Mouse (Mus musculus): Measurements from ENCODE around the gene Tor3a. TPM values are rescaled to one million over a fixed set of nuclear protein-coding genes. Genes with fewer than 3 reads are reported as not detected.
A peak's percentile ranks its signal among the peaks of the same experiment; 100 is the strongest.

Tor3a gene
- 4.8 and 5.1 TPM in 2 replicates for polyA plus RNA-seq (2015; fragmentation: Nextera tagmentation; extraction: Ambion mirVana)

DNA sequence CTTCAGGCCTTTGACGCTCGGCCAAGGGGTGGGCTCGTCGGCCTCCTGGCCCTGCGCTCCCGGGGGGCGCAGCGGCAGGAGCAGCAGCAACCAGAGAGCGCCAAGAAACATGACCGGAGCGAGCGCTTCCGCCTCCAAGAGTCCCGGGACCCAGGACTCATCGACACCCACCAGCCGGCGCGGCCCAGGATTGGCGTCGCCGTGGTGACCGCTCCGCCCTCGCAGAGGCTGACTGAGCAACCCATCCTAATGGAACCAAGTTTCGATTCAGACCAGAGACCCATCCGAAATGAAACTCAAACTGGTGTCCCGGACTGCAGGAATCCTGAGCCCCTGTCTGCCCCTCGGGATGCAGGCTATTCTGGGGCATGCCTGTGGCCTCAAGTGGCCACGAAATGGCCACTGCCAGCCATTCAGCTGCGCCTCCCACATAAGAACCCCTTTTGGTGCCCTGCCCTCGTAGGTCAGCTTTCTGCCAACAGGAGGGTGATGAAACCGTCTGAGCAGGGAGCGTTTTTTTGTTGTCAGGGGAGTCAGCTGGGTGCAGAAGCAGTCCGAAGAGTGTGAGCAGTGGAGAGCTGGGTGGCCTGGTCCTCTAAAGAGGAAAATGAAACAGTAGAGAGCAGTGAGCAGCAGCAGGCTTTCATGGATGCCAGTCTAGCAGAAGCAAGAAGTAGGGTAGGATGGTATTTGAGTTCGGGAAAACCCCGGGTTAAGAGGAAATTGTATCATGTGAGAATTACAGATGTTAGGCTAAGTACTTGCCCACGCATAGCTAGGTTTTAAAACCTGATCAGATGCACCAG, at the start of gene Tor3a:
Gene Tor3a (minus strand): TSS at position 162 of the 806 bp plus-strand sequence.
- H3K9ac ChIP-seq, result peak within 1 kb of the TSS; percentile 78
- 0 out of 2 replicates have a peak, but pooled peaks cover 5% of the 10 kb centered on the region for H3K36me3 ChIP-seq
- 8% methylated on average over 37 of the region's 37 CpGs for WGBS
- H3K4me3 ChIP-seq, result peak within 1 kb of the TSS; percentile 81
- H3K9me3 ChIP-seq, result no peaks in the 10 kb centered on the region
- H3K27me3 ChIP-seq (replicated peaks), result no peaks in the 10 kb centered on the region
- H3K27ac ChIP-seq (replicated peaks), result peak within 1 kb of the TSS; percentile 32; the same call in 1 of the 2 replicates
- peaks cover 21% of the 10 kb centered on the region for H3K4me1 ChIP-seq
- H3K4me2 ChIP-seq, result peak within 1 kb of the TSS; percentile 100
- peak; percentile 66; the same call in 1 of the 2 replicates for ATAC-seq (ENCODE audit: extremely low read depth, insufficient number of reproducible peaks, low FRiP score, low TSS enrichment)

DNA sequence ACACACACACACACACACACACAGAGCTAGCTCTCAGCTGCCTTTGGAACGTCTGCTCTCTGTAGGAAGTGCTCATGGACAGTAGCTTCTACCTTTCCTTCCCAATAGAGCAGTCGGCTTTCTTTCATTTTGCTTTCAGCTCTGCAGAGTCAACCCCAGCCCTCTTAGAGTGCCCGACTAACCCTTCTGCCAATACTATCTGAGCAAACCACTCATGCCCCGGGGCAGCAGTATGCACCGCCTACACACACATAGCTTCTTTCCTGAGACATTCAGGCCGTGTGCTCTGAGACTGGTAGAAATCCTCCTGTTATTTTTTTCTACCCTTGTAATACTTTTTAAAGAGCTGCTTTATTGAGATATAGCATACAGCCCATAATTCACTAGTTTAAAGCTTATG, 47.9 kb upstream of the Tor3a start:
- WGBS, result 57% methylated on average over 6 of the region's 6 CpGs
- H3K27me3 ChIP-seq (replicated peaks), result peaks cover 14% of the 10 kb centered on the region; the same call in 1 of the 2 replicates
- no peak for ATAC-seq (ENCODE audit: extremely low read depth, insufficient number of reproducible peaks, low FRiP score, low TSS enrichment)

DNA sequence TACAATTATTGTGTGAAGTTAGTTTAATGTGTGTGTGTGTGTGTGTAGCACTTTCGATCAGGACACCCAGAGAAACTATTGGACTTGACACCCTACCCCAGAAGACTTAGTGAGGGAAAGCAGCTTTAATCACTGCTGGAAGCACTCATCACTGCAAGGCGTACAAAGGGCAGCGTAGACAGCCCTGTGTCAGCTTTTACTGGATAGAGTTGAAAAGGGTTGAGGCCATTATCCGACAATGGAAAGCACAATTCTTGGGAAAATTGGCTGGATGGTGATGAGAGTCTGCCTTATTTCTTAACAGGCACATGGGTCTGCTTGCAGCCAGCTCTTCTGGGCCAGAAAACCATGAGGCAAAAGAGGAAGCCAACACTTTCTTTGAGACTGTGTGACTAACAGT, 45.9 kb upstream of the Tor3a start:
- no peak overlapping the region for H3K4me3 ChIP-seq
- peak overlapping the region; percentile 85 for H3K4me2 ChIP-seq
- no peak overlapping the region for H3K9ac ChIP-seq
- H3K27ac ChIP-seq (replicated peaks), result no peak overlapping the region
- peaks cover 14% of the 10 kb centered on the region; the same call in 1 of the 2 replicates for H3K27me3 ChIP-seq (replicated peaks)
- no peak for ATAC-seq (ENCODE audit: extremely low read depth, insufficient number of reproducible peaks, low FRiP score, low TSS enrichment)
- peaks cover 30% of the 10 kb centered on the region for H3K4me1 ChIP-seq
- 62% methylated on average over 4 of the region's 4 CpGs for WGBS
- H3K36me3 ChIP-seq, result no peaks in the 10 kb centered on the region
- H3K9me3 ChIP-seq, result no peaks in the 10 kb centered on the region

More for the DNA sequence above, 47.9 kb upstream of the Tor3a start:
- Histone ChIP-seq H3K4me1 (peaks cover 17% of the 10 kb centered on the region), H3K4me3 (no peak overlapping the region), H3K4me2 (no peak overlapping the region), H3K9me3 (no peaks in the 10 kb centered on the region), H3K27ac (replicated peaks) (no peak overlapping the region), H3K9ac (no peak overlapping the region), H3K36me3 (no peaks in the 10 kb centered on the region)

DNA sequence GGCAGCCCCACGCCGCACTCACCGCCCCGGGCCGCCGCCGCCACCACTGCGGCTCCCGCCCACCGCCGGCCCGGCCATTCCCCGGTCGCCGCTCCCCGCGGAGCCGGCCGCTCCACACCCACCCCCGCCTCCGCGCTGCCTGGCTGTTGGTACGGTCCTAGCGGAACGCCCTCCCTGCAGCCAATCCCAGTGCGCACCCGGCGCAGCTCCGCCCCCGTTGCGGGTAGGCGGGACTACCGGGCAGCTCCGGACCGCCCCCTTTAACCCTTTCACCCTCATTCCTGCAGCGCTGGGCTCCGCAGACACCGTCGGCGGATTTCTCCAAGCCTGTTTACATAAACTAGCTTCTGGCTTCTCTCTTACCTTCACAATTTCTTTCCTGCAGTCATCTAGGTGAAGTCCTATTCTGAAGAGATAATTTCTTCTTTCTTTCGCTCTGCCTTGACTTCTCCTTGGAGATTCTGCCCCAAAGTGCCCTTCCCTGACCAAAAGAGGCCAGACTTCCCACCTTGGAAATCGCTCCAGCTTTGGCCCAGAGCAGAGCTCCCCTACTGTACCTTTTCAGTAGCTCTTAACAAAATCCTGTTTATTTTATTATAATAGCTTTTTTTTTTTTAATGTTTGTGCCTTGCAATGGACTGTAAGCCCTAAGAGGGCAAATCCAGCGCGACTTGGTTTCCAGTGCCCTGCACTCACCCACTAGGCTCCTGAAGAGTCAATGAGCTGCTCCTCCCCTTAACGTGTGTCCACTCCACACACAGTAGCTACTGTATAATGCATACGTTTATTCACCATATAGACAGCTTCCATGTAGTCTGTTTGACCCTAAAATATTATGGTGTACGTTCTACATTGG, 45.0 kb upstream of the Tor3a start, which contains the start of gene Fam20b:
Gene Fam20b (minus strand): TSS at position 137 of the 856 bp plus-strand sequence.
- H3K4me1 ChIP-seq, result peaks cover 30% of the 10 kb centered on the region
- H3K9ac ChIP-seq, result peak within 1 kb of the TSS; percentile 95
- under 1% methylated on average over 45 of the region's 47 CpGs for WGBS
- H3K27ac ChIP-seq (replicated peaks), result peak within 1 kb of the TSS; percentile 94
- peaks cover 14% of the 10 kb centered on the region; the same call in 1 of the 2 replicates for H3K27me3 ChIP-seq (replicated peaks)
- peak within 1 kb of the TSS; percentile 85 for H3K4me2 ChIP-seq
- peak; percentile 95 for ATAC-seq (ENCODE audit: extremely low read depth, insufficient number of reproducible peaks, low FRiP score, low TSS enrichment)
- H3K36me3 ChIP-seq, result no peaks in the 10 kb centered on the region
- H3K4me3 ChIP-seq, result peak within 1 kb of the TSS; percentile 95
- H3K9me3 ChIP-seq, result no peaks in the 10 kb centered on the region

DNA sequence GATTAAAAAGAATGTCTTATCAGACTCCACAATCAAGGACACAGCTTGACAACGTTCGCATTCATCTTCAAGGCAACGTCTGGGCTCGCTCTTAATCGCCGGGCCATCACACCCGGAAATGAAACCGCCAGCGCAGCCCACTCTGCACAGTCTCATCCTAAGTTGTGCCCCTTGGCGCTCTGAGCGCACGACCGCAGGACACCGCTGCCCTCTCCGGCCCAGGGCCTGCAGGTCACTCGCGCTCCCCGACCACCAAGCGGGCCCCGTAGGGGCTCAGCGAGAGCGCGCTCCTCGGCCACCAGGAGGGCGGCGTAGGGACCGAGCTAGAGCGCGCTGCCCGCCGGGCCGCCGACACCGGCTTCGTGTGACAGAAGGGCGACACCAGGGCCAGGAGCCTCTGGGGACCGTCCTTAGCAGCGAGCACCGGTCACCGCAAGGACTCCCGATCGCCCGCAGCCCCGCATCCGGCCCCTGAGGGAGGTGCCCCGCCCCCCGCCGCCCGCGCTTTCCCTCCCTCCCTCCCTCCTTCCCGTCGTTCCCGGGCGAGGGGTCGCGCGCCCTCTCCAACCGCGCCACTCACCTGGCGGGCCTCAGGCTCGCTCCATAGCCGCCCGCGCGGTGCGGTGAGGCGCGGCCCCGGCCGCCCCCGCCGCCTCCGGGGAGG, 44.3 kb upstream of the Tor3a start:
- Histone ChIP-seq H3K4me3 (peak overlapping the region; percentile 95), H3K27ac (replicated peaks) (peak overlapping the region; percentile 94), H3K9ac (peak overlapping the region; percentile 95), H3K4me1 (peaks cover 30% of the 10 kb centered on the region), H3K27me3 (replicated peaks) (peaks cover 14% of the 10 kb centered on the region; the same call in 1 of the 2 replicates), H3K9me3 (no peaks in the 10 kb centered on the region), H3K4me2 (peak overlapping the region; percentile 85), H3K36me3 (no peaks in the 10 kb centered on the region)
- under 1% methylated on average over 48 of the region's 73 CpGs for WGBS
- no peak; the same call in 1 of the 2 replicates for ATAC-seq (ENCODE audit: extremely low read depth, insufficient number of reproducible peaks, low FRiP score, low TSS enrichment)

- H3K27me3 ChIP-seq (replicated peaks), result peaks cover 14% of the 10 kb centered on the region; the same call in 1 of the 2 replicates
- H3K9ac ChIP-seq, result peak overlapping the region; percentile 95
- H3K9me3 ChIP-seq, result no peaks in the 10 kb centered on the region
- WGBS, result 18% methylated on average over 13 of the region's 13 CpGs
- no peaks in the 10 kb centered on the region for H3K36me3 ChIP-seq
- ATAC-seq (ENCODE audit: extremely low read depth, insufficient number of reproducible peaks, low FRiP score, low TSS enrichment), result no peak
- peak overlapping the region; percentile 94 for H3K27ac ChIP-seq (replicated peaks)
- H3K4me1 ChIP-seq, result peaks cover 30% of the 10 kb centered on the region
- peak overlapping the region; percentile 85 for H3K4me2 ChIP-seq
- peak overlapping the region; percentile 95 for H3K4me3 ChIP-seq
Measured at GRCm38 (mm10) chr1:156717751-156718285, 43.7 kb upstream of the Tor3a start.

DNA sequence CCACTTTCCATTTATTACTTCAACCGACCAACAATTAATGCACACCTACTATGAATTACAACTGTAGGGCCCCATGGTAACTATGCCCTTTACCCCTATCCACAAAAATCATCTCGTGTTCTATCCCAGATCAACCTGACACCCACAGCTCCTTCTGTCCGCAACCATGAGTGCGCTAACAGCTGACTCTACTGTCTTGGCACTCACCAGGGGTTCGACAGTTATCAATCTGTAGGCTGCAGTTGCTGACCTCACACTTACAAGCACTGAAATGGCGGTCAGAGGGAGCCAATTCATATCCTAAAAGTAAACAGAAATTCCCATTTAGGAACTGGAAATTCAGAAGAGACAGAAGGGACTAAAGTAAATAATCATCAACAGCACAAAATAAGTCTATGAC, 42.5 kb upstream of the Tor3a start:
- H3K9me3 ChIP-seq, result no peaks in the 10 kb centered on the region
- H3K4me3 ChIP-seq, result no peak overlapping the region
- H3K27ac ChIP-seq (replicated peaks), result no peak overlapping the region
- 82% methylated on average over 6 of the region's 6 CpGs for WGBS
- H3K9ac ChIP-seq, result no peak overlapping the region
- no peak for ATAC-seq (ENCODE audit: extremely low read depth, insufficient number of reproducible peaks, low FRiP score, low TSS enrichment)
- peaks cover 10% of the 10 kb centered on the region; the same call in 1 of the 2 replicates for H3K27me3 ChIP-seq (replicated peaks)
- no peak overlapping the region for H3K4me2 ChIP-seq
- H3K36me3 ChIP-seq, result no peaks in the 10 kb centered on the region
- peaks cover 30% of the 10 kb centered on the region for H3K4me1 ChIP-seq

DNA sequence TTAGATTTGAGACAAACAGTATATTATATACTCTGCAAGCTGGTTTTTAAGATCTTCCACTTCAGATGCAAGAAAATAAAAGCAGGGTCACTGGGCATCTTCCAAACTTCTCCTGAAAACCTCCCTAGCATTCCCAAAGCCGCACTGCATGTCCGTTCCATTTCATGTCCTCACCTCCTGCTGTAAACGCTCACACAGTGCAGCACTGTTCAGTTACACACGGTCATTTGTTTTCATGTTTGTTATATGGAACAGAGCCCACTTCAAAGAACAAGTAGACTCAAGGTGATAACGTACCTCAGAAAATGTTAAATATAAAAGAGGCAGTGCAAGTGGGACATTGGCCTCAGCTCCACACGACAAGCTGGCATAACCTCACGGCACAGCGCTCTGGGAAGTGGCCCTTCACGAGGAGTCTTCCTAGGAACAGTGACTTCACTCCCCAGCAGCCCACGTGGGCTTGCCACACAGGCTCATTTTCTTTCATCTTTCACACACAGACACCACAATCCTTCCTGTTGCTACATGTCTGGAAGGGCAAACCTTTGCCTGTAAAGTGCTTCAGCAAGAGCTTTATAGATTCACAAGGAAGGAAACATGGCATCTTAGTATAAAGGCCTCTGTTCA, 36.4 kb upstream of the Tor3a start:
- Histone ChIP-seq H3K27ac (replicated peaks) (no peak overlapping the region), H3K9me3 (no peaks in the 10 kb centered on the region), H3K9ac (0 out of 2 replicates have a peak overlapping the region, but pooled peaks have one; percentile 40), H3K27me3 (replicated peaks) (no peaks in the 10 kb centered on the region), H3K36me3 (peaks cover 5% of the 10 kb centered on the region), H3K4me1 (peaks cover 20% of the 10 kb centered on the region), H3K4me2 (peak overlapping the region; percentile 46), H3K4me3 (no peak overlapping the region)
- peak; percentile 51; the same call in 1 of the 2 replicates for ATAC-seq (ENCODE audit: extremely low read depth, insufficient number of reproducible peaks, low FRiP score, low TSS enrichment)
- 34% methylated on average over 10 of the region's 10 CpGs for WGBS

DNA sequence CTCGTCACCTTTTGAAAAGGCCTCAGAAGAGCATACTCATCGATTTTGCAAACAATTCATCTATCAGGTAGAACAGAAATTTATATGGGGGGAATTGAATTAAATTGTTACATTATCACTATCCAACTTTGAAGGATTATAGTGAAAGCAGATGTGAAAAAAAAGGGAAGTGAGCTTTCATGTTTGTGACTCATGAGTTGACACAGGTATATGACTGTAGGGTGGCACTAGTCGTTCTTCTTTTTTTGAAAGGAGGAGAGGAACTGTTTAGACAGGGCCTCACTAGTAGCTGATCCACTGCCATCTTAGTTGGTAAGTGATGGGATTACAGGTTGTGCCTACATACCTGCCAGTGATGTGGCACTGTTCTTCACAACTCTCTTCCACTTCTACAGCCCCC, 34.5 kb upstream of the Tor3a start:
- peaks cover 24% of the 10 kb centered on the region for H3K36me3 ChIP-seq
- H3K4me1 ChIP-seq, result peaks cover 16% of the 10 kb centered on the region
- no peaks in the 10 kb centered on the region for H3K9me3 ChIP-seq
- H3K27ac ChIP-seq (replicated peaks), result no peak overlapping the region
- H3K9ac ChIP-seq, result no peak overlapping the region
- no peak overlapping the region for H3K4me3 ChIP-seq
- H3K4me2 ChIP-seq, result no peak overlapping the region
- no peak for ATAC-seq (ENCODE audit: extremely low read depth, insufficient number of reproducible peaks, low FRiP score, low TSS enrichment)
- WGBS, result 86% methylated on average over 3 of the region's 3 CpGs
- no peaks in the 10 kb centered on the region for H3K27me3 ChIP-seq (replicated peaks)

GRCm38 (mm10) chr1:156705696-156706285, 31.6 kb upstream of the Tor3a start:
- Histone ChIP-seq H3K9me3 (no peaks in the 10 kb centered on the region), H3K27me3 (replicated peaks) (no peaks in the 10 kb centered on the region), H3K9ac (no peak overlapping the region), H3K4me2 (no peak overlapping the region), H3K4me3 (no peak overlapping the region), H3K27ac (replicated peaks) (no peak overlapping the region), H3K4me1 (peaks cover 10% of the 10 kb centered on the region), H3K36me3 (peaks cover 51% of the 10 kb centered on the region)
- no peak for ATAC-seq (ENCODE audit: extremely low read depth, insufficient number of reproducible peaks, low FRiP score, low TSS enrichment)
- 64% methylated on average over 10 of the region's 10 CpGs for WGBS
